Mouse (Mus musculus) CH12.LX (cell line): ENCODE data around the gene Cpsf6. TPM values are rescaled to one million over a fixed set of nuclear protein-coding genes. Genes with fewer than 3 reads are reported as not detected.

ENCODE experiments used
- DNase-seq: peaks from one replicate; pipeline ENCODE4 v3.0.0-alpha.2; 2013; ENCODE audit errors: extremely low read depth
- H3K27ac ChIP-seq: 2 replicates; pipeline ENCODE4 v1.5.1; 2012; ENCODE audit warnings: low read depth, mild to moderate bottlenecking, control low read depth, moderate library complexity; ENCODE audit not compliant: insufficient read depth
- H3K27me3 ChIP-seq: replicated peaks from 2 replicates; pipeline ENCODE3; 2012; ENCODE audit warnings: inconsistent platforms
- H3K36me3 ChIP-seq, 2 experiments: replicated peaks in 1 of 2; 2 replicates each; pipeline versions ENCODE3 to v1.6.1; 2012; ENCODE audit warnings: inconsistent platforms in 1 of 2, low read length in 1 of 2, mild to moderate bottlenecking in 1 of 2, mixed read lengths in 1 of 2, moderate library complexity in 1 of 2; ENCODE audit not compliant: control insufficient read depth in 1 of 2, insufficient read depth in 1 of 2
- H3K4me1 ChIP-seq, 2 experiments: 2 replicates each; pipeline ENCODE4 v1.6.1; 2012; ENCODE audit warnings: inconsistent platforms in 1 of 2, moderate library complexity in 1 of 2; ENCODE audit not compliant: insufficient read depth in 2 of 2, control insufficient read depth in 1 of 2
- H3K4me2 ChIP-seq: 2 replicates; pipeline ENCODE4 v1.6.1; 2012; ENCODE audit warnings: low read depth, mild to moderate bottlenecking, control low read depth; ENCODE audit not compliant: poor library complexity, insufficient read depth, severe bottlenecking
- H3K4me3 ChIP-seq, 3 experiments: fragments of 150-350 bp in 1 of 3; sonication (generic) in 1 of 3; replicated peaks in 1 of 3; 2 replicates each; pipeline versions ENCODE3 to v1.5.1; 2011 to 2012; ENCODE audit warnings: low read depth in 2 of 3, low read length in 2 of 3, mild to moderate bottlenecking in 2 of 3, moderate library complexity in 2 of 3, control low read depth in 1 of 3, improper control_type of control experiment in 1 of 3, inconsistent platforms in 1 of 3, mixed read lengths in 1 of 3; ENCODE audit not compliant: poor library complexity in 1 of 3
- H3K79me2 ChIP-seq: replicated peaks from 2 replicates; pipeline ENCODE4 v1.6.1; 2012; ENCODE audit warnings: mild to moderate bottlenecking, moderate library complexity; ENCODE audit not compliant: control insufficient read depth, poor library complexity, insufficient read depth, severe bottlenecking; ENCODE audit errors: extremely low read depth
- H3K9ac ChIP-seq: 2 replicates; pipeline ENCODE4 v1.6.1; 2012; ENCODE audit warnings: low read depth, mild to moderate bottlenecking, control low read depth, moderate library complexity; ENCODE audit not compliant: insufficient read depth
- H3K9me3 ChIP-seq: replicated peaks from 2 replicates; pipeline ENCODE3; 2012; ENCODE audit warnings: low read length, inconsistent platforms, mixed read lengths
- CHD2 ChIP-seq: IDR thresholded peaks from 2 replicates; pipeline ENCODE4 v1.6.1; 2011; ENCODE audit warnings: low read length, improper control_type of control experiment
- E2F4 ChIP-seq: IDR thresholded peaks from 2 replicates; pipeline ENCODE4 v1.6.1; 2011; ENCODE audit warnings: low read depth, low read length, improper control_type of control experiment; ENCODE audit not compliant: insufficient replicate concordance
- ELF1 ChIP-seq: IDR thresholded peaks from 2 replicates; pipeline ENCODE4 v1.6.1; 2014; ENCODE audit warnings: low read depth, mild to moderate bottlenecking, inconsistent platforms, low read length, improper control_type of control experiment
- GABPA ChIP-seq: IDR thresholded peaks from 2 replicates; pipeline ENCODE4 v1.6.1; 2012; ENCODE audit warnings: low read depth, low read length, improper control_type of control experiment, inconsistent platforms; ENCODE audit not compliant: insufficient replicate concordance
- JUN ChIP-seq: IDR thresholded peaks from 2 replicates; pipeline ENCODE4 v1.6.1; 2011; ENCODE audit warnings: low read depth, mild to moderate bottlenecking, low read length, improper control_type of control experiment, moderate library complexity; ENCODE audit not compliant: insufficient read depth
- JUND ChIP-seq: conservative IDR thresholded peaks from 2 replicates; pipeline ENCODE4 v1.6.1; 2011; ENCODE audit warnings: low read depth, low read length, improper control_type of control experiment
- MAFK ChIP-seq: IDR thresholded peaks from 2 replicates; pipeline ENCODE4 v1.6.1; 2011; ENCODE audit warnings: low read length, improper control_type of control experiment; ENCODE audit not compliant: insufficient replicate concordance
- MAX ChIP-seq: IDR thresholded peaks from 2 replicates; pipeline ENCODE4 v1.6.1; 2011; ENCODE audit warnings: low read length, improper control_type of control experiment
- MAZ ChIP-seq: IDR thresholded peaks from 2 replicates; pipeline ENCODE4 v1.6.1; 2012; ENCODE audit warnings: low read depth, mild to moderate bottlenecking, inconsistent platforms, low read length, improper control_type of control experiment, moderate library complexity
- MEF2A ChIP-seq: IDR thresholded peaks from 2 replicates; pipeline ENCODE4 v1.6.1; 2014; ENCODE audit warnings: low read depth, mild to moderate bottlenecking, inconsistent platforms, low read length, improper control_type of control experiment, borderline replicate concordance
- MXI1 ChIP-seq: IDR thresholded peaks from 2 replicates; pipeline ENCODE4 v1.6.1; 2011; ENCODE audit warnings: mild to moderate bottlenecking, low read depth, low read length, improper control_type of control experiment
- NELFE ChIP-seq: IDR thresholded peaks from 2 replicates; pipeline ENCODE4 v1.6.1; 2011; ENCODE audit warnings: low read depth, low read length, improper control_type of control experiment
- POLR2AphosphoS2 ChIP-seq: IDR thresholded peaks from 2 replicates; pipeline ENCODE4 v1.6.1; 2011; ENCODE audit warnings: low read depth, low read length, improper control_type of control experiment
- RAD21 ChIP-seq: IDR thresholded peaks from 2 replicates; pipeline ENCODE4 v1.6.1; 2011; ENCODE audit warnings: low read depth, mild to moderate bottlenecking, low read length, improper control_type of control experiment, moderate library complexity
- TCF12 ChIP-seq: IDR thresholded peaks from 2 replicates; pipeline ENCODE4 v1.6.1; 2014; ENCODE audit warnings: low read depth, mild to moderate bottlenecking, inconsistent platforms, low read length, improper control_type of control experiment
- UBTF ChIP-seq: IDR thresholded peaks from 2 replicates; pipeline ENCODE4 v1.6.1; 2012; ENCODE audit warnings: low read depth, mild to moderate bottlenecking, inconsistent platforms, low read length, improper control_type of control experiment, moderate library complexity
- USF1 ChIP-seq: IDR thresholded peaks from 2 replicates; pipeline ENCODE4 v1.6.1; 2014; ENCODE audit warnings: low read depth, mild to moderate bottlenecking, inconsistent platforms, low read length, improper control_type of control experiment
- USF2 ChIP-seq: conservative IDR thresholded peaks from 2 replicates; pipeline ENCODE4 v1.6.1; 2011; ENCODE audit warnings: low read depth, low read length, improper control_type of control experiment
- ZC3H11A ChIP-seq: IDR thresholded peaks from 2 replicates; pipeline ENCODE4 v1.6.1; 2012; ENCODE audit warnings: low read depth, mild to moderate bottlenecking, inconsistent platforms, low read length, improper control_type of control experiment
- ZKSCAN1 ChIP-seq: IDR thresholded peaks from 2 replicates; pipeline ENCODE4 v1.6.1; 2012; ENCODE audit warnings: low read depth, inconsistent platforms, low read length, improper control_type of control experiment, borderline replicate concordance
- ZNF384 ChIP-seq: IDR thresholded peaks from 2 replicates; pipeline ENCODE4 v1.6.1; 2012; ENCODE audit warnings: low read depth, low read length, improper control_type of control experiment, inconsistent platforms
- dilution Hi-C: fragments of 300-500 bp; cut with MboI; formaldehyde crosslinking; loops from 2 replicates; pipeline ENCODE4 v1.14.3; 2020; ENCODE audit warnings: low sequenced_read_pairs; ENCODE audit not compliant: extremely low pct_unique_long_range_greater_than_20kb, extremely low pct_ligation_motif_present
- in situ Hi-C: fragments of 300-500 bp; cut with MboI; formaldehyde crosslinking; loops from 3 replicates; pipeline ENCODE4 v1.14.3; 2019; ENCODE audit warnings: low sequenced_read_pairs, low pct_ligation_motif_present, low pct_unique_long_range_greater_than_20kb, mixed read lengths
- polyA plus RNA-seq: library from polyadenylated mRNA; unstranded; fragments of >175 nt; gene quantifications from 2 replicates; pipeline ENCODE4 v1.2.1, GENCODE M21; 2012; ENCODE audit warnings: low read depth; ENCODE audit not compliant: insufficient read length
- total RNA-seq, 2 experiments: library from RNA; depleted of rRNA; stranded (reverse); fragments of 300-350 nt in 1 of 2; fragments of >200 nt in 1 of 2; gene quantifications; 2 replicates each; pipeline ENCODE4 v1.2.3; 2012 to 2014

Cpsf6 gene
- total and polyA plus RNA-seq, 3 experiments = 87.6 to 114 (median 99.5) TPM

DNA sequence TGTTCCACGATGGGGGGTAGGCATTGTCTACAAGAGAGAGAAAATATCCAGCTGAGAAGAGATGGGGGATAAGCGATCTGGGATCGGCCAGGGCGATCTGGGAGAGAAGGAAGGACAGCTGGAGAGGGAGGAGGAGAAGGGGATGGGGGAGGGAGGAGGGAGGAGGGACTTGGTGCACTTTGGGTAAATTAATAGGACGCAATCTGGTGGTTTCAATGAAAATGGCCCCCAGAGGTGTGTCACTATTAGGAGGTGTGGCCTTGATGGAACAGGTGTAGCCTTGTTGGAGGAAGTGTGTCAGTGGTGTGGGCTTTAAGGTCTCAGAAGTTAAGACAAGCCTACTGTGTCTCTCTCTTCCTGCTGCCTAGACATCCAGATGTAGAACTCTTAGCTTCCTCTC lies 11.2 kb upstream of the Cpsf6 start:
- in situ Hi-C loops = no loop called here
- Histone ChIP-seq H3K4me2 (no peak overlapping the region), H3K4me3 (no peak overlapping the region), H3K4me1 (peaks cover 0 to 6% of the 10 kb centered on the region in 2 experiments; a peak in 2 of 4 replicates), H3K79me2 (no peaks in the 10 kb centered on the region), H3K9ac (no peak overlapping the region), H3K27me3 (no peaks in the 10 kb centered on the region), H3K36me3 (no peaks in the 10 kb centered on the region), H3K27ac (no peak overlapping the region), H3K9me3 (no peaks in the 10 kb centered on the region)
- TF ChIP-seq JUND = no peak
- dilution Hi-C loops = no loop called here
- no peak for DNase-seq

GRCm38 (mm10) chr10:117389904-117390875 lies 10.4 kb upstream of the Cpsf6 start:
- Histone ChIP-seq H3K4me3 (no peak overlapping the region), H3K4me2 (no peak overlapping the region)

GRCm38 (mm10) chr10:117389371-117389740 lies 9.5 kb upstream of the Cpsf6 start:
- Histone ChIP-seq H3K9ac (no peak overlapping the region), H3K9me3 (no peaks in the 10 kb centered on the region), H3K4me1 (peaks cover 0 to 3% of the 10 kb centered on the region in 2 experiments; a peak in 2 of 4 replicates), H3K4me3 (no peak overlapping the region), H3K4me2 (no peak overlapping the region), H3K36me3 (no peaks in the 10 kb centered on the region), H3K27ac (no peak overlapping the region), H3K79me2 (no peaks in the 10 kb centered on the region), H3K27me3 (no peaks in the 10 kb centered on the region)
- dilution Hi-C loops = no loop called here
- in situ Hi-C loops = no loop called here
- TF ChIP-seq NELFE (no peak), CHD2 (no peak), MAX (no peak), MXI1 (no peak), USF2 (no peak), MAZ (no peak), JUN (no peak), USF1 (no peak), UBTF (no peak), ZC3H11A (no peak), ELF1 (no peak)
- no peak for DNase-seq

More at GRCm38 (mm10) chr10:117389904-117390875, 10.4 kb upstream of the Cpsf6 start:
- no peaks in the 10 kb centered on the region for H3K79me2 ChIP-seq
- H3K4me1 ChIP-seq = peaks cover 0 to 3% of the 10 kb centered on the region in 2 experiments; a peak in 2 of 4 replicates
- H3K36me3 ChIP-seq = no peaks in the 10 kb centered on the region
- H3K27ac ChIP-seq = no peak overlapping the region
- in situ Hi-C loops (no loop called here), dilution Hi-C loops (no loop called here)
- no peak for DNase-seq
- H3K27me3 ChIP-seq = no peaks in the 10 kb centered on the region
- no peaks in the 10 kb centered on the region for H3K9me3 ChIP-seq
- TF ChIP-seq POLR2AphosphoS2 = no peak
- no peak for TF ChIP-seq TCF12
- no peak for TF ChIP-seq ELF1
- no peak for TF ChIP-seq CHD2
- TF ChIP-seq ZNF384 = no peak
- no peak for TF ChIP-seq ZKSCAN1
- TF ChIP-seq MEF2A = no peak
- TF ChIP-seq JUND = no peak
- no peak for TF ChIP-seq GABPA
- no peak for TF ChIP-seq MAZ
- TF ChIP-seq RAD21 = no peak
- no peak for TF ChIP-seq E2F4
- TF ChIP-seq MAFK = no peak
- no peak for TF ChIP-seq MXI1
- H3K9ac ChIP-seq = no peak overlapping the region
